In genomic region chr13:70214022-70214654, GRCm38 (mm10) we compare ENCODE assay signal across 27 mouse cellular contexts.
DNase-seq lines count a peak whose midpoint lies in the region; ATAC-seq lines count a peak whose summit lies in the region.
"Had no signal": no experiment of that assay in that cellular context is flagged by ENCODE, and none has a peak within 500 bp of the region (broad histone marks: within the 10 kb centered on the region; RNA-seq: fewer than 3 reads in every experiment).

No protein-coding gene starts in this region.

- 79% methylated on average over 10 of the region's 10 CpGs for WGBS in forebrain, embryonic 15.5 days
- 80% methylated on average over 10 of the region's 10 CpGs for WGBS in forebrain, embryonic 16.5 days
- WGBS in embryonic facial prominence, embryonic 10.5 days, result 75% methylated on average over 10 of the region's 10 CpGs
- WGBS in intestine, embryonic 16.5 days, result 50% methylated on average over 10 of the region's 10 CpGs
- 44% methylated on average over 10 of the region's 10 CpGs for WGBS in limb, embryonic 13.5 days
- WGBS in hindbrain, embryonic 12.5 days, result 82% methylated on average over 10 of the region's 10 CpGs
- 88% methylated on average over 10 of the region's 10 CpGs for WGBS in midbrain, embryonic 13.5 days

- H3K4me3 ChIP-seq in forebrain, embryonic 15.5 days, result no peak overlapping the region
- H3K4me3 ChIP-seq in forebrain, embryonic 16.5 days (replicated peaks; ENCODE audit: low read length), result no peak overlapping the region
- H3K4me3 ChIP-seq in embryonic facial prominence, embryonic 10.5 days, result no peak overlapping the region
- no peak overlapping the region for H3K4me3 ChIP-seq in intestine, embryonic 16.5 days (ENCODE audit: low read length)
- H3K4me3 ChIP-seq in limb, embryonic 13.5 days, result no peak overlapping the region
- H3K4me3 ChIP-seq in hindbrain, embryonic 12.5 days, result no peak overlapping the region
- H3K4me3 ChIP-seq in midbrain, embryonic 13.5 days (replicated peaks), result no peak overlapping the region
- H3K4me3 ChIP-seq: erythroblast, embryonic 14.5 days; hindbrain, embryonic 15.5 days; liver, embryonic 15.5 days; midbrain, embryonic 12.5 days; neural tube, embryonic 13.5 days had no signal

- H3K27me3 ChIP-seq in forebrain, embryonic 15.5 days, result no peaks in the 10 kb centered on the region
- no peaks in the 10 kb centered on the region for H3K27me3 ChIP-seq in forebrain, embryonic 16.5 days (replicated peaks; ENCODE audit: control insufficient read depth, insufficient read depth, low read length)
- no peaks in the 10 kb centered on the region for H3K27me3 ChIP-seq in embryonic facial prominence, embryonic 10.5 days (replicated peaks; ENCODE audit: low read depth, poor library complexity, severe bottlenecking)
- H3K27me3 ChIP-seq in intestine, embryonic 16.5 days (replicated peaks; ENCODE audit: control insufficient read depth, insufficient read depth, low read length), result no peaks in the 10 kb centered on the region
- H3K27me3 ChIP-seq in limb, embryonic 13.5 days, result no peaks in the 10 kb centered on the region
- no peaks in the 10 kb centered on the region for H3K27me3 ChIP-seq in hindbrain, embryonic 12.5 days
- H3K27me3 ChIP-seq in midbrain, embryonic 13.5 days, result no peaks in the 10 kb centered on the region; the same call in 1 of the 2 replicates
- H3K27me3 ChIP-seq: CH12.LX; hindbrain, embryonic 15.5 days; liver, embryonic 15.5 days; midbrain, embryonic 12.5 days; neural tube, embryonic 13.5 days had no signal

- DNase-seq in embryonic facial prominence, embryonic 10.5 days (ENCODE audit: low spot score), result peak; percentile 24
- DNase-seq in embryo, embryonic 10.5 days (ENCODE audit: low spot score), result no peak
- DNase-seq: adrenal gland, adult 8-10 months; cerebellum, adult 8-10 months; cerebellum, postnatal 25 days; gastrocnemius, postnatal 25 days; heart, adult 18-20 months; heart, postnatal 4 days; kidney, postnatal 10 days; lung, embryonic 14.5 days; lung, postnatal 14 days; right cerebral cortex, postnatal 4 days; thymus, adult 2 months; thymus, postnatal 36 days had no signal

- 0 out of 2 replicates have a peak overlapping the region, but pooled peaks have one; percentile 13 for H3K27ac ChIP-seq in forebrain, embryonic 15.5 days (replicated peaks)
- no peak overlapping the region for H3K27ac ChIP-seq in forebrain, embryonic 16.5 days (ENCODE audit: low read length)
- no peak overlapping the region for H3K27ac ChIP-seq in embryonic facial prominence, embryonic 10.5 days (replicated peaks)
- H3K27ac ChIP-seq in intestine, embryonic 16.5 days (ENCODE audit: low read length), result no peak overlapping the region
- peak overlapping the region; percentile 22; the same call in 1 of the 2 replicates for H3K27ac ChIP-seq in limb, embryonic 13.5 days
- no peak overlapping the region for H3K27ac ChIP-seq in hindbrain, embryonic 12.5 days
- H3K27ac ChIP-seq in midbrain, embryonic 13.5 days, result no peak overlapping the region
- H3K27ac ChIP-seq: hindbrain, embryonic 15.5 days; liver, embryonic 15.5 days; midbrain, embryonic 12.5 days; neural tube, embryonic 13.5 days had no signal

- no peak overlapping the region for H3K9ac ChIP-seq in forebrain, embryonic 15.5 days (replicated peaks)
- no peak overlapping the region for H3K9ac ChIP-seq in forebrain, embryonic 16.5 days (replicated peaks; ENCODE audit: low read depth, low read length)
- no peak overlapping the region for H3K9ac ChIP-seq in intestine, embryonic 16.5 days (ENCODE audit: low read depth, low read length)
- no peak overlapping the region for H3K9ac ChIP-seq in limb, embryonic 13.5 days
- no peak overlapping the region for H3K9ac ChIP-seq in hindbrain, embryonic 12.5 days
- no peak overlapping the region for H3K9ac ChIP-seq in midbrain, embryonic 13.5 days (replicated peaks)
- H3K9ac ChIP-seq: hindbrain, embryonic 15.5 days; liver, embryonic 15.5 days; lung, embryonic 14.5 days; midbrain, embryonic 12.5 days; neural tube, embryonic 13.5 days had no signal

- H3K4me1 ChIP-seq in forebrain, embryonic 15.5 days, result peaks cover 18% of the 10 kb centered on the region
- H3K4me1 ChIP-seq in forebrain, embryonic 16.5 days (replicated peaks; ENCODE audit: control insufficient read depth, insufficient read depth, low read length), result peaks cover 20% of the 10 kb centered on the region
- no peaks in the 10 kb centered on the region for H3K4me1 ChIP-seq in embryonic facial prominence, embryonic 10.5 days
- 0 out of 2 replicates have a peak, but pooled peaks cover 3% of the 10 kb centered on the region for H3K4me1 ChIP-seq in intestine, embryonic 16.5 days (ENCODE audit: control insufficient read depth, insufficient read depth, low read length)
- peaks cover 8% of the 10 kb centered on the region; the same call in 1 of the 2 replicates for H3K4me1 ChIP-seq in limb, embryonic 13.5 days
- peaks cover 16% of the 10 kb centered on the region for H3K4me1 ChIP-seq in hindbrain, embryonic 12.5 days
- peaks cover 27% of the 10 kb centered on the region for H3K4me1 ChIP-seq in midbrain, embryonic 13.5 days (replicated peaks)
- H3K4me1 ChIP-seq: liver, embryonic 15.5 days had no signal

- H3K9me3 ChIP-seq in forebrain, embryonic 15.5 days, result no peaks in the 10 kb centered on the region
- no peaks in the 10 kb centered on the region for H3K9me3 ChIP-seq in forebrain, embryonic 16.5 days (ENCODE audit: control insufficient read depth, low read length)
- H3K9me3 ChIP-seq in embryonic facial prominence, embryonic 10.5 days, result no peaks in the 10 kb centered on the region
- no peaks in the 10 kb centered on the region for H3K9me3 ChIP-seq in intestine, embryonic 16.5 days (ENCODE audit: control insufficient read depth, low read length)
- no peaks in the 10 kb centered on the region for H3K9me3 ChIP-seq in limb, embryonic 13.5 days
- H3K9me3 ChIP-seq in hindbrain, embryonic 12.5 days (replicated peaks), result no peaks in the 10 kb centered on the region
- no peaks in the 10 kb centered on the region for H3K9me3 ChIP-seq in midbrain, embryonic 13.5 days
- H3K9me3 ChIP-seq: hindbrain, embryonic 15.5 days; liver, embryonic 15.5 days; midbrain, embryonic 12.5 days; neural tube, embryonic 13.5 days had no signal

- H3K4me2 ChIP-seq in forebrain, embryonic 15.5 days (replicated peaks), result no peak overlapping the region
- H3K4me2 ChIP-seq in forebrain, embryonic 16.5 days (ENCODE audit: low read length), result no peak overlapping the region
- no peak overlapping the region for H3K4me2 ChIP-seq in intestine, embryonic 16.5 days (ENCODE audit: low read depth, low read length)
- H3K4me2 ChIP-seq in limb, embryonic 13.5 days (replicated peaks), result no peak overlapping the region
- no peak overlapping the region for H3K4me2 ChIP-seq in hindbrain, embryonic 12.5 days (replicated peaks)
- no peak overlapping the region for H3K4me2 ChIP-seq in midbrain, embryonic 13.5 days (replicated peaks)
- H3K4me2 ChIP-seq: heart, embryonic 11.5 days; hindbrain, embryonic 15.5 days; liver, embryonic 15.5 days; lung, embryonic 14.5 days; midbrain, embryonic 12.5 days; neural tube, embryonic 13.5 days had no signal

- no peak for ATAC-seq in forebrain, embryonic 15.5 days (replicated peaks)
- no peak for ATAC-seq in forebrain, embryonic 16.5 days
- peak; percentile 89 for ATAC-seq in intestine, embryonic 16.5 days
- peak; percentile 62 for ATAC-seq in limb, embryonic 13.5 days (ENCODE audit: low FRiP score, low read depth)
- no peak for ATAC-seq in hindbrain, embryonic 12.5 days (ENCODE audit: low FRiP score)
- ATAC-seq in midbrain, embryonic 13.5 days, result no peak

- H3K36me3 ChIP-seq in forebrain, embryonic 15.5 days, result no peaks in the 10 kb centered on the region
- no peaks in the 10 kb centered on the region for H3K36me3 ChIP-seq in forebrain, embryonic 16.5 days (ENCODE audit: control insufficient read depth, insufficient read depth)
- H3K36me3 ChIP-seq in embryonic facial prominence, embryonic 10.5 days (replicated peaks), result no peaks in the 10 kb centered on the region
- H3K36me3 ChIP-seq in intestine, embryonic 16.5 days (ENCODE audit: control insufficient read depth, insufficient read depth, low read length), result no peaks in the 10 kb centered on the region
- H3K36me3 ChIP-seq in limb, embryonic 13.5 days, result no peaks in the 10 kb centered on the region
- no peaks in the 10 kb centered on the region for H3K36me3 ChIP-seq in hindbrain, embryonic 12.5 days
- H3K36me3 ChIP-seq in midbrain, embryonic 13.5 days, result no peaks in the 10 kb centered on the region
- H3K36me3 ChIP-seq: hindbrain, embryonic 15.5 days; liver, embryonic 15.5 days; midbrain, embryonic 12.5 days; neural tube, embryonic 13.5 days had no signal

Comparison
In these comparisons a context has a peak if more than half of its experiments do, and no peak if none do; other contexts are left out.
1. H3K27ac ChIP-seq: peak in forebrain, embryonic 15.5 days (single experiment) and limb, embryonic 13.5 days (single experiment); none in forebrain, embryonic 16.5 days (single experiment), embryonic facial prominence, embryonic 10.5 days (single experiment), intestine, embryonic 16.5 days (single experiment), hindbrain, embryonic 12.5 days (single experiment) and midbrain, embryonic 13.5 days (single experiment).
2. ATAC-seq: peak in intestine, embryonic 16.5 days (single experiment) and limb, embryonic 13.5 days (single experiment); none in forebrain, embryonic 15.5 days (single experiment), forebrain, embryonic 16.5 days (single experiment), hindbrain, embryonic 12.5 days (single experiment) and midbrain, embryonic 13.5 days (single experiment).